Mouse (Mus musculus) limb, embryonic 14.5 days (tissue): ENCODE results near the gene Gpr142. TPM values are rescaled to one million over a fixed set of nuclear protein-coding genes. Genes with fewer than 3 reads are reported as not detected.

Experiments
- ATAC-seq: fragments of 200-750 bp; cut with Nextera tagmentation; 2 replicates; pipeline ENCODE4 v1.8.0; 2017; ENCODE audit warnings: low read depth, moderate number of reproducible peaks, moderate TSS enrichment; ENCODE audit not compliant: low FRiP score
- DNase-seq: peaks from one replicate; pipeline ENCODE4 v3.0.0-alpha.2; 2015; ENCODE audit warnings: low spot score
- H3K27ac ChIP-seq: fragments of 300-500 bp; sonication (generic); replicated peaks from 2 replicates; pipeline ENCODE4 v1.5.1; 2014; ENCODE audit warnings: low read depth, mild to moderate bottlenecking, low read length, moderate library complexity, mixed read lengths
- H3K27me3 ChIP-seq: fragments of 300-500 bp; sonication (generic); 2 replicates; pipeline ENCODE4 v1.6.1; 2014; ENCODE audit warnings: low read length, mixed read lengths; ENCODE audit not compliant: control insufficient read depth, insufficient read depth
- H3K36me3 ChIP-seq: fragments of 300-500 bp; sonication (generic); 2 replicates; pipeline ENCODE4 v1.6.1; 2014; ENCODE audit warnings: mild to moderate bottlenecking, low read length, moderate library complexity, mixed read lengths; ENCODE audit not compliant: control insufficient read depth, insufficient read depth
- H3K4me1 ChIP-seq: fragments of 300-500 bp; sonication (generic); 2 replicates; pipeline ENCODE4 v1.6.1; 2014; ENCODE audit warnings: antibody characterized with exemption, low read length, mixed read lengths; ENCODE audit not compliant: control insufficient read depth, insufficient read depth
- H3K4me2 ChIP-seq: fragments of 300-500 bp; sonication (generic); replicated peaks from 2 replicates; pipeline ENCODE4 v1.6.1; 2014; ENCODE audit warnings: low read depth, mild to moderate bottlenecking, low read length, moderate library complexity; ENCODE audit not compliant: severe bottlenecking
- H3K4me3 ChIP-seq: fragments of 300-500 bp; sonication (generic); replicated peaks from 2 replicates; pipeline ENCODE4 v1.5.1; 2014; ENCODE audit warnings: low read length
- H3K9ac ChIP-seq: fragments of 300-500 bp; sonication (generic); 2 replicates; pipeline ENCODE4 v1.6.1; 2014; ENCODE audit warnings: mild to moderate bottlenecking, low read depth, low read length, moderate library complexity; ENCODE audit not compliant: severe bottlenecking
- H3K9me3 ChIP-seq: fragments of 300-500 bp; sonication (generic); 2 replicates; pipeline ENCODE4 v1.6.1; 2016; ENCODE audit warnings: low read length; ENCODE audit not compliant: control insufficient read depth
- POLR2A ChIP-seq: fragments of 200-500 bp; IDR thresholded peaks from 2 replicates; pipeline ENCODE4 v1.8.0; 2012; ENCODE audit warnings: inconsistent platforms, mild to moderate bottlenecking, moderate library complexity, borderline replicate concordance; ENCODE audit not compliant: insufficient read depth, insufficient read length; ENCODE audit errors: extremely low read depth
- WGBS: fragments of 180-500 bp; shearing (Covaris S2); extraction: QIAGEN DNeasy Blood & Tissue Kit; methylation state at CpG from one replicate; pipeline ENCODE4 v1.1.7; 2014; 5-methylcytosine and 5-hydroxymethylcytosine counted together
- polyA plus RNA-seq, 2 experiments: library from polyadenylated mRNA; depleted of rRNA in 1 of 2; stranded (reverse) in 1 of 2; unstranded in 1 of 2; fragments of >200 nt; fragmentation: Nextera tagmentation in 1 of 2; extraction: Ambion mirVana in 1 of 2; gene quantifications; 2 replicates each; pipeline versions ENCODE4 v1.2.1 to v1.2.3; 2012 to 2014

Gene Gpr142
- polyA plus RNA-seq, 2 experiments: not detected

- 55% methylated on average over 12 of the region's 12 CpGs for WGBS
- ATAC-seq (no peak), DNase-seq (no peak)
- H3K4me3 ChIP-seq: no peak overlapping the region
- no peak for TF ChIP-seq POLR2A
- peaks cover 7% of the 10 kb centered on the region; the same call in 1 of the 2 replicates for H3K4me1 ChIP-seq
- no peak overlapping the region for H3K4me2 ChIP-seq
- H3K27ac ChIP-seq: no peak overlapping the region
- H3K27me3 ChIP-seq: peaks cover 88% of the 10 kb centered on the region
- no peaks in the 10 kb centered on the region for H3K9me3 ChIP-seq
- no peaks in the 10 kb centered on the region for H3K36me3 ChIP-seq
- no peak overlapping the region for H3K9ac ChIP-seq
These were observed 8.6 kb upstream of the Gpr142 start for GRCm38 (mm10) chr11:114790171-114790570.

- Histone ChIP-seq H3K27ac (no peak overlapping the region), H3K4me1 (peaks cover 7% of the 10 kb centered on the region; the same call in 1 of the 2 replicates), H3K4me3 (no peak overlapping the region), H3K36me3 (no peaks in the 10 kb centered on the region), H3K9ac (no peak overlapping the region), H3K9me3 (no peaks in the 10 kb centered on the region), H3K4me2 (no peak overlapping the region), H3K27me3 (peaks cover 81% of the 10 kb centered on the region)
- WGBS: 25% methylated on average over 4 of the region's 4 CpGs
- ATAC-seq (no peak), DNase-seq (no peak)
- no peak for TF ChIP-seq POLR2A
These were observed 7.9 kb upstream of the Gpr142 start for GRCm38 (mm10) chr11:114790841-114791240.

- WGBS: 3% methylated on average over 49 of the region's 50 CpGs
- H3K4me2 ChIP-seq: peak overlapping the region; percentile 87
- TF ChIP-seq POLR2A: no peak
- no peaks in the 10 kb centered on the region for H3K9me3 ChIP-seq
- ATAC-seq: no peak
- H3K27me3 ChIP-seq: peaks cover 75% of the 10 kb centered on the region
- 0 out of 2 replicates have a peak overlapping the region, but pooled peaks have one; percentile 16 for H3K9ac ChIP-seq
- no peak overlapping the region for H3K27ac ChIP-seq
- no peaks in the 10 kb centered on the region for H3K36me3 ChIP-seq
- peaks cover 7% of the 10 kb centered on the region; the same call in 1 of the 2 replicates for H3K4me1 ChIP-seq
- peak overlapping the region; percentile 45 for H3K4me3 ChIP-seq
- no peak for DNase-seq
These were observed 7.3 kb upstream of the Gpr142 start for GRCm38 (mm10) chr11:114791351-114791889.

GRCm38 (mm10) chr11:114791891-114792411, 6.8 kb upstream of the Gpr142 start:
- ATAC-seq: no peak
- WGBS: 1% methylated on average over 29 of the region's 59 CpGs

GRCm38 (mm10) chr11:114792931-114793494, 5.7 kb upstream of the Gpr142 start:
- Histone ChIP-seq H3K4me2 (no peak overlapping the region), H3K4me1 (peaks cover 7% of the 10 kb centered on the region; the same call in 1 of the 2 replicates), H3K4me3 (no peak overlapping the region), H3K36me3 (no peaks in the 10 kb centered on the region), H3K9me3 (no peaks in the 10 kb centered on the region), H3K27ac (no peak overlapping the region), H3K9ac (no peak overlapping the region), H3K27me3 (peaks cover 60% of the 10 kb centered on the region)
- TF ChIP-seq POLR2A: no peak
- ATAC-seq (no peak), DNase-seq (no peak)
- 33% methylated on average over 5 of the region's 5 CpGs for WGBS

More at GRCm38 (mm10) chr11:114791891-114792411, 6.8 kb upstream of the Gpr142 start:
- H3K4me1 ChIP-seq: peaks cover 7% of the 10 kb centered on the region; the same call in 1 of the 2 replicates
- no peak for TF ChIP-seq POLR2A
- H3K9me3 ChIP-seq: no peaks in the 10 kb centered on the region
- H3K4me3 ChIP-seq: peak overlapping the region; percentile 45
- DNase-seq: peak; percentile 40
- H3K27ac ChIP-seq: no peak overlapping the region
- H3K36me3 ChIP-seq: no peaks in the 10 kb centered on the region
- H3K27me3 ChIP-seq: peaks cover 70% of the 10 kb centered on the region
- H3K9ac ChIP-seq: 0 out of 2 replicates have a peak overlapping the region, but pooled peaks have one; percentile 16
- peak overlapping the region; percentile 87 for H3K4me2 ChIP-seq
